Mouse (Mus musculus): ENCODE results near the gene Klrg2. TPM values are rescaled to one million over a fixed set of nuclear protein-coding genes. Genes with fewer than 3 reads are reported as not detected.

Klrg2 gene
- polyA plus RNA-seq, 1 experiment from 2014 or later: 0.28 TPM

- Histone ChIP-seq H3K4me1 (no peaks in the 10 kb centered on the region), H3K27ac (no peak overlapping the region), H3K4me2 (replicated peaks) (no peak overlapping the region), H3K36me3 (no peaks in the 10 kb centered on the region), H3K9ac (no peak overlapping the region), H3K9me3 (replicated peaks) (no peaks in the 10 kb centered on the region), H3K27me3 (0 out of 2 replicates have a peak, but pooled peaks cover 3% of the 10 kb centered on the region), H3K4me3 (no peak overlapping the region)
- ATAC-seq (ENCODE audit: low FRiP score): no peak
- WGBS: 73% methylated on average over 3 of the region's 3 CpGs
These were observed 12.5 kb upstream of the Klrg2 start for GRCm38 (mm10) chr6:38649545-38649944.

- H3K4me3 ChIP-seq: no peak overlapping the region
- no peak overlapping the region for H3K27ac ChIP-seq
- H3K4me2 ChIP-seq (replicated peaks): no peak overlapping the region
- 0 out of 2 replicates have a peak, but pooled peaks cover 2% of the 10 kb centered on the region for H3K4me1 ChIP-seq
- no peaks in the 10 kb centered on the region for H3K9me3 ChIP-seq (replicated peaks)
- no peak for ATAC-seq (ENCODE audit: low FRiP score)
- no peak overlapping the region for H3K9ac ChIP-seq
- WGBS: 72% methylated on average over 3 of the region's 3 CpGs
- H3K36me3 ChIP-seq: no peaks in the 10 kb centered on the region
- peaks cover 31% of the 10 kb centered on the region for H3K27me3 ChIP-seq
These were observed 6.0 kb upstream of the Klrg2 start for GRCm38 (mm10) chr6:38643039-38643438.

GRCm38 (mm10) chr6:38642593-38642992 lies 5.6 kb upstream of the Klrg2 start:
- H3K4me3 ChIP-seq: no peak overlapping the region
- no peak overlapping the region for H3K27ac ChIP-seq
- WGBS: 76% methylated on average over 5 of the region's 5 CpGs
- H3K4me2 ChIP-seq (replicated peaks): no peak overlapping the region
- ATAC-seq (ENCODE audit: low FRiP score): no peak
- H3K9ac ChIP-seq: no peak overlapping the region
- H3K27me3 ChIP-seq: peaks cover 36% of the 10 kb centered on the region
- H3K9me3 ChIP-seq (replicated peaks): no peaks in the 10 kb centered on the region
- 0 out of 2 replicates have a peak, but pooled peaks cover 2% of the 10 kb centered on the region for H3K4me1 ChIP-seq
- H3K36me3 ChIP-seq: no peaks in the 10 kb centered on the region

- no peak for ATAC-seq (ENCODE audit: low FRiP score)
- WGBS: 48% methylated on average over 5 of the region's 5 CpGs
- no peak overlapping the region for H3K27ac ChIP-seq
- no peaks in the 10 kb centered on the region for H3K36me3 ChIP-seq
- no peak overlapping the region for H3K9ac ChIP-seq
- no peaks in the 10 kb centered on the region for H3K9me3 ChIP-seq (replicated peaks)
- H3K27me3 ChIP-seq: peaks cover 45% of the 10 kb centered on the region
- no peak overlapping the region for H3K4me2 ChIP-seq (replicated peaks)
- H3K4me1 ChIP-seq: peaks cover 11% of the 10 kb centered on the region
- no peak overlapping the region for H3K4me3 ChIP-seq
These were observed 4.6 kb upstream of the Klrg2 start for GRCm38 (mm10) chr6:38641645-38642044.

GRCm38 (mm10) chr6:38641228-38641627 lies 4.2 kb upstream of the Klrg2 start:
- Histone ChIP-seq H3K27me3 (peaks cover 47% of the 10 kb centered on the region), H3K4me1 (peaks cover 15% of the 10 kb centered on the region), H3K27ac (no peak overlapping the region), H3K9ac (no peak overlapping the region), H3K9me3 (replicated peaks) (no peaks in the 10 kb centered on the region), H3K36me3 (no peaks in the 10 kb centered on the region), H3K4me2 (replicated peaks) (no peak overlapping the region), H3K4me3 (no peak overlapping the region)
- WGBS: 78% methylated on average over 5 of the region's 5 CpGs
- no peak for ATAC-seq (ENCODE audit: low FRiP score)

GRCm38 (mm10) chr6:38640401-38640800 lies 3.4 kb upstream of the Klrg2 start:
- Histone ChIP-seq H3K9ac (no peak overlapping the region), H3K36me3 (no peaks in the 10 kb centered on the region), H3K4me3 (no peak overlapping the region), H3K9me3 (replicated peaks) (no peaks in the 10 kb centered on the region), H3K4me1 (peaks cover 22% of the 10 kb centered on the region), H3K4me2 (replicated peaks) (no peak overlapping the region), H3K27ac (no peak overlapping the region), H3K27me3 (peaks cover 54% of the 10 kb centered on the region)
- ATAC-seq (ENCODE audit: low FRiP score): no peak
- 82% methylated on average over 11 of the region's 11 CpGs for WGBS

GRCm38 (mm10) chr6:38635941-38636851 lies 846 bp downstream of the Klrg2 start:
- Histone ChIP-seq H3K9me3 (replicated peaks) (no peaks in the 10 kb centered on the region), H3K4me3 (peak overlapping the region; percentile 57), H3K36me3 (no peaks in the 10 kb centered on the region), H3K4me1 (peaks cover 20% of the 10 kb centered on the region), H3K4me2 (replicated peaks) (peak overlapping the region; percentile 99), H3K27me3 (peaks cover 75% of the 10 kb centered on the region), H3K9ac (peak overlapping the region; percentile 65), H3K27ac (no peak overlapping the region)
- 2% methylated on average over 49 of the region's 72 CpGs for WGBS
- peak; percentile 62 for ATAC-seq (ENCODE audit: low FRiP score)

- no peak for ATAC-seq (ENCODE audit: low FRiP score)
- no peaks in the 10 kb centered on the region for H3K9me3 ChIP-seq (replicated peaks)
- 84% methylated on average over 8 of the region's 8 CpGs for WGBS
- H3K9ac ChIP-seq: no peak overlapping the region
- H3K36me3 ChIP-seq: no peaks in the 10 kb centered on the region
- H3K4me2 ChIP-seq (replicated peaks): no peak overlapping the region
- H3K4me1 ChIP-seq: peaks cover 20% of the 10 kb centered on the region
- no peak overlapping the region for H3K4me3 ChIP-seq
- H3K27ac ChIP-seq: no peak overlapping the region
- H3K27me3 ChIP-seq: peaks cover 59% of the 10 kb centered on the region
These were observed 2.6 kb downstream of the Klrg2 start for GRCm38 (mm10) chr6:38634461-38634860.

- 86% methylated on average over 2 of the region's 2 CpGs for WGBS
- H3K27me3 ChIP-seq: peaks cover 45% of the 10 kb centered on the region
These were observed 4.2 kb downstream of the Klrg2 start for GRCm38 (mm10) chr6:38632826-38633225.

GRCm38 (mm10) chr6:38629556-38629955 lies 7.5 kb downstream of the Klrg2 start:
- H3K9me3 ChIP-seq (replicated peaks): no peaks in the 10 kb centered on the region
- no peak overlapping the region for H3K9ac ChIP-seq
- peaks cover 12% of the 10 kb centered on the region for H3K27me3 ChIP-seq
- H3K4me1 ChIP-seq: no peaks in the 10 kb centered on the region
- H3K36me3 ChIP-seq: 0 out of 2 replicates have a peak, but pooled peaks cover 6% of the 10 kb centered on the region
- H3K27ac ChIP-seq: no peak overlapping the region
- ATAC-seq (ENCODE audit: low FRiP score): no peak
- no peak overlapping the region for H3K4me3 ChIP-seq
- 93% methylated on average over 1 of the region's 1 CpGs for WGBS
- H3K4me2 ChIP-seq (replicated peaks): no peak overlapping the region

More at GRCm38 (mm10) chr6:38632826-38633225, 4.2 kb downstream of the Klrg2 start:
- Histone ChIP-seq H3K9ac (no peak overlapping the region), H3K27ac (no peak overlapping the region), H3K4me2 (replicated peaks) (no peak overlapping the region), H3K4me3 (no peak overlapping the region), H3K9me3 (replicated peaks) (no peaks in the 10 kb centered on the region), H3K36me3 (0 out of 2 replicates have a peak, but pooled peaks cover 4% of the 10 kb centered on the region), H3K4me1 (peaks cover 20% of the 10 kb centered on the region)
- no peak for ATAC-seq (ENCODE audit: low FRiP score)

- H3K27me3 ChIP-seq: no peaks in the 10 kb centered on the region
- peaks cover 9% of the 10 kb centered on the region; the same call in 1 of the 2 replicates for H3K36me3 ChIP-seq
- no peaks in the 10 kb centered on the region for H3K4me1 ChIP-seq
- no peak for ATAC-seq (ENCODE audit: low FRiP score)
- H3K27ac ChIP-seq: no peak overlapping the region
- no peaks in the 10 kb centered on the region for H3K9me3 ChIP-seq (replicated peaks)
- H3K9ac ChIP-seq: no peak overlapping the region
- H3K4me2 ChIP-seq (replicated peaks): no peak overlapping the region
- no peak overlapping the region for H3K4me3 ChIP-seq
- 81% methylated on average over 4 of the region's 4 CpGs for WGBS
These were observed 9.6 kb downstream of the Klrg2 start for GRCm38 (mm10) chr6:38627486-38627885.

GRCm38 (mm10) chr6:38627081-38627480 lies 10.0 kb downstream of the Klrg2 start:
- H3K4me1 ChIP-seq: no peaks in the 10 kb centered on the region
- peaks cover 9% of the 10 kb centered on the region; the same call in 1 of the 2 replicates for H3K36me3 ChIP-seq
- ATAC-seq (ENCODE audit: low FRiP score): no peak
- 96% methylated on average over 4 of the region's 4 CpGs for WGBS
- no peaks in the 10 kb centered on the region for H3K27me3 ChIP-seq
- no peak overlapping the region for H3K4me2 ChIP-seq (replicated peaks)
- H3K4me3 ChIP-seq: no peak overlapping the region
- H3K9me3 ChIP-seq (replicated peaks): no peaks in the 10 kb centered on the region
- no peak overlapping the region for H3K27ac ChIP-seq
- no peak overlapping the region for H3K9ac ChIP-seq
